ENCODE assay signal across 10 mouse cellular contexts in the genomic region with DNA sequence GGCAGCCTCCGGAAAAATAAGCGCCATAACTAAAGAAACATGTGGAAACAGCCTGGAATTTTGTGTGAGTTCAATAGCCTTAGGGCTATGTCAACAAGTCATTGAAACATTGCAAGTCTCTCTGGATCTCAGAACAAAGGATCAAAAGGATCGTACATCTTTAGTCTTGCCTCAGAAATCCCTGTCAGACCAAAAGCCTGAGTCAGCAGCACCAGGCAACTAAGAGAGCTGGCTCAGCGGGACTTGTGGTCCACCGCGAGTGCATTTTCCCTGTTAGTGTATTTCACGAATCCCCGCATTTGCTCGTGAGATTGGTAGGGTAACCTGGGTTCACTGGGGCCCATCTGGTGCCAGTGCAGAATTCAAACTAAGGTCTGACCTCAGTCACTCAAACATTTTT. TPM values are rescaled to one million over a fixed set of nuclear protein-coding genes. Genes with fewer than 3 reads are reported as not detected.
A peak's percentile ranks its signal among the peaks of the same experiment; 100 is the strongest.
DNase-seq lines count a peak whose midpoint lies in the region; ATAC-seq and TF ChIP-seq lines count a peak whose summit lies in the region.
"Had no signal": no experiment of that assay in that cellular context is flagged by ENCODE, and none has a peak within 500 bp of the region (broad histone marks: within the 10 kb centered on the region; RNA-seq: fewer than 3 reads in every experiment).

No protein-coding gene starts in this region.

- ATAC-seq in hindbrain, embryonic 11.5 days (ENCODE audit: low FRiP score): no peak
- no peak for ATAC-seq in hindbrain, embryonic 16.5 days
- no peak for ATAC-seq in embryonic facial prominence, embryonic 13.5 days (ENCODE audit: insufficient number of reproducible peaks, insufficient read depth, low FRiP score, low TSS enrichment, low read depth)
- no peak for ATAC-seq in forebrain, embryonic 12.5 days (ENCODE audit: low FRiP score)

- no peak for TF ChIP-seq POLR2A in small intestine, adult 2 months (IDR thresholded peaks at IDR 0.05; ENCODE audit: low read depth, low read length)

- intact Hi-C loops in gastrocnemius, adult 2 months (cut with DNase I): no loop called here

- no peak overlapping the region for H3K4me2 ChIP-seq in hindbrain, embryonic 11.5 days (replicated peaks; ENCODE audit: low read depth, low read length)
- no peak overlapping the region for H3K4me2 ChIP-seq in hindbrain, embryonic 16.5 days (ENCODE audit: low read length)
- H3K4me2 ChIP-seq in embryonic facial prominence, embryonic 13.5 days: peak overlapping the region; percentile 32; the same call in 1 of the 2 replicates
- no peak overlapping the region for H3K4me2 ChIP-seq in forebrain, embryonic 12.5 days

- DNase-seq in hindbrain, embryonic 11.5 days (ENCODE audit: low spot score): peak; percentile 24
- peak; percentile 41 for DNase-seq in lung, postnatal 10 days
- no peak for DNase-seq in lung, postnatal 36 days
- no peak for DNase-seq in gastrocnemius, adult 2 months
- DNase-seq: liver, embryonic 13.5 days had no signal

- no peak for TF ChIP-seq CTCF in small intestine, adult 2 months (IDR thresholded peaks at IDR 0.05; ENCODE audit: extremely low read depth, insufficient read length, insufficient replicate concordance, low read depth, low read length)
- no peak for TF ChIP-seq CTCF in gastrocnemius, adult 2 months (IDR thresholded peaks at IDR 0.05)

- H3K4me1 ChIP-seq in hindbrain, embryonic 11.5 days (replicated peaks; ENCODE audit: control insufficient read depth, insufficient read depth, low read length): no peaks in the 10 kb centered on the region
- peaks cover 4% of the 10 kb centered on the region; the same call in 1 of the 2 replicates for H3K4me1 ChIP-seq in hindbrain, embryonic 16.5 days (ENCODE audit: control insufficient read depth, insufficient read depth, low read depth, low read length)
- peaks cover 20% of the 10 kb centered on the region for H3K4me1 ChIP-seq in embryonic facial prominence, embryonic 13.5 days
- 0 out of 2 replicates have a peak, but pooled peaks cover 3% of the 10 kb centered on the region for H3K4me1 ChIP-seq in small intestine, adult 2 months (ENCODE audit: control insufficient read depth, insufficient read depth, insufficient read length, low read length)
- H3K4me1 ChIP-seq in forebrain, embryonic 12.5 days: peaks cover 9% of the 10 kb centered on the region

- no peak overlapping the region for H3K4me3 ChIP-seq in hindbrain, embryonic 11.5 days (ENCODE audit: low read depth, low read length)
- H3K4me3 ChIP-seq in hindbrain, embryonic 16.5 days (ENCODE audit: low read length): no peak overlapping the region
- H3K4me3 ChIP-seq in embryonic facial prominence, embryonic 13.5 days: no peak overlapping the region
- no peak overlapping the region for H3K4me3 ChIP-seq in small intestine, adult 2 months (ENCODE audit: low read depth, low read length)
- no peak overlapping the region for H3K4me3 ChIP-seq in gastrocnemius, adult 2 months
- no peak overlapping the region for H3K4me3 ChIP-seq in forebrain, embryonic 12.5 days (replicated peaks)
- H3K4me3 ChIP-seq: embryonic facial prominence, embryonic 12.5 days; liver, embryonic 13.5 days had no signal

- 29% methylated on average over 9 of the region's 9 CpGs for WGBS in hindbrain, embryonic 11.5 days
- 45% methylated on average over 9 of the region's 9 CpGs for WGBS in hindbrain, embryonic 16.5 days
- WGBS in embryonic facial prominence, embryonic 13.5 days: 18% methylated on average over 9 of the region's 9 CpGs
- 75% methylated on average over 9 of the region's 9 CpGs for WGBS in small intestine, adult 2 months
- WGBS in forebrain, embryonic 12.5 days: 43% methylated on average over 9 of the region's 9 CpGs

- H3K9ac ChIP-seq in hindbrain, embryonic 11.5 days (ENCODE audit: low read depth, low read length): no peak overlapping the region
- H3K9ac ChIP-seq in hindbrain, embryonic 16.5 days (ENCODE audit: low read depth, low read length): no peak overlapping the region
- no peak overlapping the region for H3K9ac ChIP-seq in embryonic facial prominence, embryonic 13.5 days
- no peak overlapping the region for H3K9ac ChIP-seq in forebrain, embryonic 12.5 days
- H3K9ac ChIP-seq: embryonic facial prominence, embryonic 12.5 days; liver, embryonic 13.5 days had no signal

- H3K9me3 ChIP-seq in hindbrain, embryonic 11.5 days (ENCODE audit: control insufficient read depth, low read length): no peaks in the 10 kb centered on the region
- no peaks in the 10 kb centered on the region for H3K9me3 ChIP-seq in hindbrain, embryonic 16.5 days (ENCODE audit: control insufficient read depth, low read length)
- H3K9me3 ChIP-seq in embryonic facial prominence, embryonic 13.5 days: no peaks in the 10 kb centered on the region
- no peaks in the 10 kb centered on the region for H3K9me3 ChIP-seq in forebrain, embryonic 12.5 days
- H3K9me3 ChIP-seq: embryonic facial prominence, embryonic 12.5 days; liver, embryonic 13.5 days had no signal

- H3K27ac ChIP-seq in hindbrain, embryonic 11.5 days (ENCODE audit: low read depth, low read length): no peak overlapping the region
- no peak overlapping the region for H3K27ac ChIP-seq in hindbrain, embryonic 16.5 days (ENCODE audit: low read depth, low read length)
- H3K27ac ChIP-seq in embryonic facial prominence, embryonic 13.5 days: peak overlapping the region; percentile 60
- peak overlapping the region; percentile 44 for H3K27ac ChIP-seq in small intestine, adult 2 months (ENCODE audit: insufficient read depth, low read depth, low read length)
- no peak overlapping the region for H3K27ac ChIP-seq in gastrocnemius, adult 2 months
- H3K27ac ChIP-seq in forebrain, embryonic 12.5 days: no peak overlapping the region
- H3K27ac ChIP-seq: embryonic facial prominence, embryonic 12.5 days; liver, embryonic 13.5 days had no signal

- no peaks in the 10 kb centered on the region for H3K36me3 ChIP-seq in hindbrain, embryonic 11.5 days (ENCODE audit: control insufficient read depth, insufficient read depth, low read length)
- no peaks in the 10 kb centered on the region for H3K36me3 ChIP-seq in hindbrain, embryonic 16.5 days (ENCODE audit: control insufficient read depth, insufficient read depth, low read length)
- no peaks in the 10 kb centered on the region for H3K36me3 ChIP-seq in embryonic facial prominence, embryonic 13.5 days
- H3K36me3 ChIP-seq in small intestine, adult 2 months (ENCODE audit: control insufficient read depth, insufficient read depth, low read length): no peaks in the 10 kb centered on the region
- no peaks in the 10 kb centered on the region for H3K36me3 ChIP-seq in forebrain, embryonic 12.5 days (replicated peaks)
- H3K36me3 ChIP-seq: embryonic facial prominence, embryonic 12.5 days; liver, embryonic 13.5 days had no signal

- H3K27me3 ChIP-seq in hindbrain, embryonic 11.5 days (ENCODE audit: control insufficient read depth, insufficient read depth, low read length): no peaks in the 10 kb centered on the region
- no peaks in the 10 kb centered on the region for H3K27me3 ChIP-seq in hindbrain, embryonic 16.5 days (replicated peaks; ENCODE audit: control insufficient read depth, insufficient read depth, low read length)
- no peaks in the 10 kb centered on the region for H3K27me3 ChIP-seq in embryonic facial prominence, embryonic 13.5 days
- no peaks in the 10 kb centered on the region for H3K27me3 ChIP-seq in small intestine, adult 2 months (ENCODE audit: control insufficient read depth, insufficient read depth, low read length)
- H3K27me3 ChIP-seq in forebrain, embryonic 12.5 days: peaks cover 17% of the 10 kb centered on the region

RNA-seq across cellular contexts. Expression of gene Otulinl, which starts 1.2 kb away (rescaled TPM):
- 6.9 and 9.7 TPM in 2 replicates for polyA plus RNA-seq in hindbrain, embryonic 11.5 days (2014; fragmentation: Nextera tagmentation; extraction: Ambion mirVana)
- polyA plus RNA-seq in hindbrain, embryonic 16.5 days (2015; fragmentation: Nextera tagmentation; extraction: Ambion mirVana): 14.8 and 16.2 TPM in 2 replicates
- 19.8 and 27.0 TPM in 2 replicates for polyA plus RNA-seq in embryonic facial prominence, embryonic 13.5 days (2015; fragmentation: Nextera tagmentation; extraction: Ambion mirVana)
- polyA plus RNA-seq in small intestine, adult 2 months (2012; rRNA removed): 1.8 and 3.0 TPM in 2 replicates
- under 1 TPM; 0.43 to 0.61 TPM for total RNA-seq in gastrocnemius, adult 2 months (2021)
- 5.8 and 6.5 TPM in 2 replicates for polyA plus RNA-seq in forebrain, embryonic 12.5 days (2016; fragmentation: Nextera tagmentation; extraction: Ambion mirVana)

RNA-seq across cellular contexts. Expression of gene Otulin, which starts 52.1 kb away (rescaled TPM):
- polyA plus RNA-seq in hindbrain, embryonic 11.5 days (2014; fragmentation: Nextera tagmentation; extraction: Ambion mirVana): 31.8 and 32.0 TPM in 2 replicates
- 12.3 and 24.2 TPM in 2 replicates for polyA plus RNA-seq in hindbrain, embryonic 16.5 days (2015; fragmentation: Nextera tagmentation; extraction: Ambion mirVana)
- polyA plus RNA-seq in embryonic facial prominence, embryonic 13.5 days (2015; fragmentation: Nextera tagmentation; extraction: Ambion mirVana): 29.1 and 30.7 TPM in 2 replicates
- 14.4 and 31.8 TPM in 2 replicates for polyA plus RNA-seq in small intestine, adult 2 months (2012; rRNA removed)
- 10 to 100 TPM; 16.2 to 20.7 TPM for total RNA-seq in gastrocnemius, adult 2 months (2021)
- 32.5 and 32.7 TPM in 2 replicates for polyA plus RNA-seq in forebrain, embryonic 12.5 days (2016; fragmentation: Nextera tagmentation; extraction: Ambion mirVana)

Comparison
In these comparisons a context has a peak if more than half of its experiments do, and no peak if none do; other contexts are left out.
1. DNase-seq: peak in hindbrain, embryonic 11.5 days (single experiment) and lung, postnatal 10 days (single experiment); none in lung, postnatal 36 days (single experiment) and gastrocnemius, adult 2 months (single experiment).
2. H3K27ac ChIP-seq: peak in embryonic facial prominence, embryonic 13.5 days (single experiment) and small intestine, adult 2 months (single experiment); none in hindbrain, embryonic 11.5 days (single experiment), hindbrain, embryonic 16.5 days (single experiment), gastrocnemius, adult 2 months (single experiment) and forebrain, embryonic 12.5 days (single experiment).